Mouse (Mus musculus) stomach, embryonic 14.5 days (tissue): ENCODE data around the gene Fras1. TPM values are rescaled to one million over a fixed set of nuclear protein-coding genes. Genes with fewer than 3 reads are reported as not detected.

Experiments used
- ATAC-seq: fragments of 200-750 bp; cut with Nextera tagmentation; 2 replicates; pipeline ENCODE4 v1.8.0; 2017; ENCODE audit warnings: low read depth, moderate TSS enrichment; ENCODE audit not compliant: insufficient number of reproducible peaks, insufficient read depth, low FRiP score
- H3K27ac ChIP-seq: fragments of 300-500 bp; sonication (generic); 2 replicates; pipeline ENCODE4 v1.5.1; 2014; ENCODE audit warnings: mild to moderate bottlenecking, low read length, moderate library complexity, mixed read lengths
- H3K27me3 ChIP-seq: fragments of 300-500 bp; sonication (generic); 2 replicates; pipeline ENCODE4 v1.6.1; 2014; ENCODE audit warnings: low read length, control low read depth, mixed read lengths; ENCODE audit not compliant: control insufficient read depth, insufficient read depth
- H3K36me3 ChIP-seq: fragments of 300-500 bp; sonication (generic); 2 replicates; pipeline ENCODE4 v1.6.1; 2014; ENCODE audit warnings: mild to moderate bottlenecking, control low read depth, low read length, moderate library complexity, mixed read lengths; ENCODE audit not compliant: control insufficient read depth, insufficient read depth
- H3K4me1 ChIP-seq: fragments of 300-500 bp; sonication (generic); 2 replicates; pipeline ENCODE4 v1.6.1; 2014; ENCODE audit warnings: low read length, control low read depth, mixed read lengths; ENCODE audit not compliant: control insufficient read depth, insufficient read depth
- H3K4me2 ChIP-seq: fragments of 300-500 bp; sonication (generic); replicated peaks from 2 replicates; pipeline ENCODE4 v1.6.1; 2014; ENCODE audit warnings: low read depth, low read length, control low read depth
- H3K4me3 ChIP-seq: fragments of 300-500 bp; sonication (generic); 2 replicates; pipeline ENCODE4 v1.5.1; 2014; ENCODE audit warnings: low read depth, low read length, control low read depth
- H3K9ac ChIP-seq: fragments of 300-500 bp; sonication (generic); replicated peaks from 2 replicates; pipeline ENCODE4 v1.6.1; 2014; ENCODE audit warnings: low read depth, mild to moderate bottlenecking, control low read depth, low read length, moderate library complexity, mixed read lengths
- H3K9me3 ChIP-seq: fragments of 300-500 bp; sonication (generic); 2 replicates; pipeline ENCODE4 v1.6.1; 2016; ENCODE audit warnings: low read depth, low read length, control low read depth; ENCODE audit not compliant: control insufficient read depth
- WGBS: fragments of 180-500 bp; shearing (Covaris S2); extraction: QIAGEN DNeasy Blood & Tissue Kit; methylation state at CpG from one replicate; pipeline ENCODE4 v1.1.7; 2014; 5-methylcytosine and 5-hydroxymethylcytosine counted together
- polyA plus RNA-seq: library from polyadenylated mRNA; unstranded; fragments of >200 nt; fragmentation: Nextera tagmentation; extraction: Ambion mirVana; gene quantifications from 2 replicates; pipeline ENCODE4 v1.2.1, GENCODE M21; 2014

Gene Fras1
- polyA plus RNA-seq, 1 experiment from 2014 or later: 64.2 TPM

- Histone ChIP-seq H3K4me1 (peaks cover 5% of the 10 kb centered on the region; the same call in 1 of the 2 replicates), H3K27ac (no peak within 1 kb of the TSS), H3K4me2 (peak within 1 kb of the TSS; percentile 75), H3K4me3 (peak within 1 kb of the TSS; percentile 41), H3K36me3 (no peaks in the 10 kb centered on the region), H3K9me3 (no peaks in the 10 kb centered on the region), H3K27me3 (no peaks in the 10 kb centered on the region), H3K9ac (no peak within 1 kb of the TSS; the same call in 1 of the 2 replicates)
- WGBS: 10% methylated on average over 25 of the region's 26 CpGs
- peak; percentile 84 for ATAC-seq
Observed at GRCm38 (mm10) chr5:96792936-96793718, 419.4 kb downstream of the Fras1 start, which contains the start of gene Anxa3. Anxa3 (plus strand) TSS chr5:96793339.

- Histone ChIP-seq H3K9ac (no peak overlapping the region), H3K27me3 (no peaks in the 10 kb centered on the region), H3K27ac (no peak overlapping the region), H3K4me3 (peak overlapping the region; percentile 41), H3K9me3 (no peaks in the 10 kb centered on the region), H3K4me1 (peaks cover 5% of the 10 kb centered on the region; the same call in 1 of the 2 replicates), H3K36me3 (no peaks in the 10 kb centered on the region), H3K4me2 (peak overlapping the region; percentile 75; the same call in 1 of the 2 replicates)
- WGBS: 32% methylated on average over 10 of the region's 10 CpGs
- no peak for ATAC-seq
Observed at GRCm38 (mm10) chr5:96793953-96794635, 420.3 kb downstream of the Fras1 start.

GRCm38 (mm10) chr5:96795752-96796151 is 422.0 kb downstream of the Fras1 start:
- Histone ChIP-seq H3K27ac (no peak overlapping the region), H3K4me2 (no peak overlapping the region)
- WGBS: 81% methylated on average over 1 of the region's 1 CpGs

GRCm38 (mm10) chr5:96797465-96797864 is 423.7 kb downstream of the Fras1 start:
- Histone ChIP-seq H3K27ac (no peak overlapping the region), H3K9me3 (no peaks in the 10 kb centered on the region), H3K9ac (no peak overlapping the region), H3K27me3 (no peaks in the 10 kb centered on the region), H3K36me3 (no peaks in the 10 kb centered on the region), H3K4me3 (no peak overlapping the region), H3K4me1 (peaks cover 11% of the 10 kb centered on the region; the same call in 1 of the 2 replicates), H3K4me2 (no peak overlapping the region)
- 91% methylated on average over 6 of the region's 6 CpGs for WGBS
- ATAC-seq: no peak

More at GRCm38 (mm10) chr5:96795752-96796151, 422.0 kb downstream of the Fras1 start:
- no peak for ATAC-seq
- Histone ChIP-seq H3K9me3 (no peaks in the 10 kb centered on the region), H3K4me3 (no peak overlapping the region), H3K9ac (no peak overlapping the region), H3K36me3 (no peaks in the 10 kb centered on the region), H3K27me3 (no peaks in the 10 kb centered on the region), H3K4me1 (peaks cover 5% of the 10 kb centered on the region; the same call in 1 of the 2 replicates)

- Histone ChIP-seq H3K27me3 (no peaks in the 10 kb centered on the region), H3K27ac (no peak overlapping the region), H3K4me1 (peaks cover 20% of the 10 kb centered on the region; the same call in 1 of the 2 replicates), H3K4me2 (no peak overlapping the region), H3K4me3 (no peak overlapping the region), H3K9ac (no peak overlapping the region), H3K36me3 (no peaks in the 10 kb centered on the region), H3K9me3 (no peaks in the 10 kb centered on the region)
- ATAC-seq: no peak
- 92% methylated on average over 9 of the region's 9 CpGs for WGBS
Observed at GRCm38 (mm10) chr5:96799165-96799564, 425.4 kb downstream of the Fras1 start.

GRCm38 (mm10) chr5:96799969-96800368 is 426.2 kb downstream of the Fras1 start:
- no peak overlapping the region for H3K4me2 ChIP-seq
- H3K9ac ChIP-seq: no peak overlapping the region
- H3K36me3 ChIP-seq: no peaks in the 10 kb centered on the region
- H3K4me3 ChIP-seq: no peak overlapping the region
- H3K9me3 ChIP-seq: no peaks in the 10 kb centered on the region
- WGBS: 80% methylated on average over 9 of the region's 9 CpGs
- no peak overlapping the region for H3K27ac ChIP-seq
- ATAC-seq: no peak
- peaks cover 15% of the 10 kb centered on the region; the same call in 1 of the 2 replicates for H3K4me1 ChIP-seq
- no peaks in the 10 kb centered on the region for H3K27me3 ChIP-seq

- Histone ChIP-seq H3K36me3 (no peaks in the 10 kb centered on the region), H3K9me3 (no peaks in the 10 kb centered on the region), H3K4me2 (no peak overlapping the region), H3K27ac (no peak overlapping the region), H3K27me3 (no peaks in the 10 kb centered on the region), H3K9ac (no peak overlapping the region), H3K4me1 (peaks cover 15% of the 10 kb centered on the region; the same call in 1 of the 2 replicates), H3K4me3 (no peak overlapping the region)
- WGBS: 29% methylated on average over 7 of the region's 7 CpGs
- peak; percentile 36; the same call in 1 of the 2 replicates for ATAC-seq
Observed at GRCm38 (mm10) chr5:96802185-96802584, 428.4 kb downstream of the Fras1 start.

- 32% methylated on average over 3 of the region's 3 CpGs for WGBS
Observed at GRCm38 (mm10) chr5:96803091-96803490, 429.3 kb downstream of the Fras1 start.

More at GRCm38 (mm10) chr5:96803091-96803490, 429.3 kb downstream of the Fras1 start:
- Histone ChIP-seq H3K9me3 (no peaks in the 10 kb centered on the region), H3K27me3 (no peaks in the 10 kb centered on the region), H3K36me3 (no peaks in the 10 kb centered on the region), H3K4me3 (no peak overlapping the region), H3K4me1 (peaks cover 15% of the 10 kb centered on the region; the same call in 1 of the 2 replicates), H3K9ac (no peak overlapping the region), H3K27ac (no peak overlapping the region), H3K4me2 (no peak overlapping the region)
- no peak for ATAC-seq
